Mouse (Mus musculus) cerebellum, adult 9-10 months (tissue): ENCODE measurements around the gene Gal3st3.
"Not testable (repeated sequence)": the region's sequence is repeated elsewhere in the genome, so short reads cannot be mapped to it uniquely, and the experiment has no call there.

Experiments
- DNase-seq: peaks from one replicate; pipeline ENCODE4 v3.0.0; 2022

Gal3st3 gene

DNA sequence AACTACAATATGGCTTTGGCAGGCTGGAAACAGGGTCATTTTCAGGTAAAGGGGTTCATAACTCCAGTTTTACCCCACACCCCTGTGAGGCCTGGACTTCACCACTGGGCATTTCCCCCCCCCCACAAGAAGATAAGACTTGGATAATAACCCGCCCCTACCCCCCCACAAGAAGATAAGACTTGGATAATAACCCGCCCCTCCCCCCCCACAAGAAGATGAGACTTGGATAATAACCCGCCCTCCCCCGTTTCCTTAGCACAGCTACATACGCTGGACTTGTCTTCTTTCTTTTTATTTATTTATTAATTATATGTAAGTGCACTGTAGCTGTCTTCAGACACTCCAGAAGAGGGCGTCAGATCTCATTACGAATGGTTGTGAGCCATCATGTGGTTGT is 10.9 kb downstream of the Gal3st3 start:
- no peak for DNase-seq

GRCm38 (mm10) chr19:5313189-5313588 is 15.1 kb downstream of the Gal3st3 start:
- DNase-seq, result no peak

DNA sequence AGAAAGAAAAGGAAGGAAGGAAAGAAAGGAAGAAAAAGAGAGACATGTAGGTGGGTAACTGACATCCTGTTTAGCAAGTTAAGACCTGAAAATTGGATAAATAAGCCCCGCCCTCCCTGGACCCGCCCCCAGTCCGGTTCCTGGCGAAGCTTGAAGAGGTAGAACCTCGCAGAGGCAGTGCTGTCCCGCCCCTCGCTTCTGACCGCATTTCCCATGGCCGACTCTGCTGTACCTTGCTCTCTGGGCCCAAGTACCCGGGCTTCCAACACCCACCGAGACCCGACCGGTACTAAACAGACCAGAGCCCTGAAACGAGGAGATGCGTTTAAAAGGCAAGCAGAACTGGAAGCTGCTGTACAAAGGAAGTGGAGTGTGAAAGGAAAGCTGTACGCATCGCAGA is 25.7 kb downstream of the Gal3st3 start:
- DNase-seq, result no peak

DNA sequence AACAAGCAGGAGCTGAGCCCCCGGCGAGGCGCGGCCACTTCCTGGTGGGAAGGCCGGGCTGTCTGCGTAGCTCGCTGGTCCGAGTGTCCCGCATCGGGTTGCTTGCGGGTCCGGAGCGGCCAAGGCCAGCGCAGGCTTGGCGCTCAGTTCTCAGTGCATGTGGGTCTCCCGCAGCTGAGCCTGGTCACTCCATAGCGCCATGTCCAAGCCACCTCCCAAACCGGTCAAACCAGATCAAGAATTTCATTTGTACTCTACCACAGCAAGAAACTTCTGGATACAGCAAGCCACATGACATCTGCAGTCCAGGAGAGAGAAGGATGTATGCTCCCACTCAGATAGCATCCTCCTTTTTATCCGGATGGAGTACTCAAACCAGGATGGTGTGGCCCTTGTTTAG is 29.8 kb downstream of the Gal3st3 start:
- DNase-seq, result no peak

- DNase-seq, result no peak
Observed at GRCm38 (mm10) chr19:5334741-5335140, 36.6 kb downstream of the Gal3st3 start.

DNA sequence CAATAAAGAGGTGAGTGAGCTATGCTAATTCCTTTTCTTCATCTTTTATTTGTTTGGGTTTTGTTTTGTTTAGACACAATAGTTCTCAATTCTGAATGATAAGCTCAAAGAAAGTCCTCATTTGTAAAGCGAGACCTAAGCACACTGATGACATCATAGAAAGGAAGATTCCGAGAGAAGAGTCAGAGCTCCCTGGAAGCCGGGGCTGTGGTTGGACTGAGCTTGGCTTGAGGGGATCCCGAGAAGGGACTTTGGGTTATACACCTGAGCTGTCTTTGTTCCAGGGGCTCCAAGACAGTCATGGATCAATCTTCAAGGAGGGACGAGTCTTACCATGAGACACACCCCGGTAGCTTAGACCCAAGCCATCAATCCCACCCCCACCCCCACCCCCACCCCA is 37.3 kb downstream of the Gal3st3 start, which contains the start of gene Catsper1:
Catsper1 (plus strand) TSS at position 301 of the 400 bp plus-strand sequence.
- no peak for DNase-seq

- peak; percentile 85 for DNase-seq
Observed at GRCm38 (mm10) chr19:5337975-5338374, 39.8 kb downstream of the Gal3st3 start.

DNA sequence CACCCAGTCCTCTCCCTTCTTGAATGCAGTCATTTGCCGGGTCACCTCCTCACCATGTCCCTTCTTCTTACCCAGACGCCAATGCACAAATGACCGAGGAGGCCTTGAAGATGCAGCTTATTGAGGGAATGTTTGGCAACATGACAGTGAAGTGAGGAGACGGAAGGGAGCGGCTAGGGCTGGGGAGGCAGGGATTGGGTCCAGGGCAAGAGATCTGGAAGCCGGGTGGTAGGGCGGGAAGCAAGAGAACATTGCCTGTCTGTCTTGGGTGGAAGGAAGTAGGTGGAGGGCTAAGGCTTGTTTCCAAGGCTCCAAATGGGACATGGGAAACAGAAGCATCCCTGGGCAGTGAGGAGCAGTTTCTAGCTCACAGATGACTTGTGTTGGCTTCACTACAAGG is 43.2 kb downstream of the Gal3st3 start:
- DNase-seq, result no peak

DNA sequence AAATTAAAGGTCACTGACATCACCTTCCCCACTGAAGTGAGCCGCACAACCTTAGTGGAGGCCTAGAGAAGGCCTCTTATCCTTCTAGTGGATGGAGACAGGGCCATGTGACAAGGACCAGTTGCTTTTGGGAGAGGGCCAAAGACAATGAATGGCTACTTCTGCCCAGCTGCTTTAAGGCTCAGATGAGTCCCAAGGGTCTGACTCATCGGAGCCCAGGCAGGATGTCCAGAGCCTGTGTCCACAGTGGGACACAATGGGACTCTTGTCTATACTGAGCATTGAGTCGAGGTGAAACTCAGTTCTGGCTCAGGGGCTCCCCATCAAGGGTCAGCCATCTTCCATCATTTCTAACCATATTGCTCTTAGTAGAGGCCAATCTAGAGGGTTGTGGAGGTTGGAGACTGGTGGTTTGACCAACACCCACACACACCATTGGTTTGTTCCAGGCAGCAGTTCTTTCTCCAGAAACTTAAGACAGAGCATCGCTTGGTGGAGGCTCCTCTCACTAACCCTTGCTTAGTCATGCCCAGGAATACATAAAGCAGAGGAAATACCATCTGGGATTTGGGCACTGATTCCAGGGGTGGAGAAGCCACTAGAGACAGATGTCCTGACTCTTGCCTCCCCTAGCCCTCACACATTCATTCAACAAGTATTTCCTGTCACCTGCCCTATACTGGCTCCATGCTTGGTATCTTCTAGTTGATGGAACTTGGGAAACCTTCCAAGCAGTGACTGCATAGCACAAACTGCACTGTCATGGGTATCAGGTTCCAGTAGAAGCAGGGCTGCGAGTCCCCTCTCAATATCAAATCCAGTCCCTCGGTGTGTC is 47.4 kb downstream of the Gal3st3 start:
- DNase-seq, result no peak

GRCm38 (mm10) chr19:5348064-5348463 is 49.9 kb downstream of the Gal3st3 start:
- no peak for DNase-seq

GRCm38 (mm10) chr19:5348526-5349501 is 50.7 kb downstream of the Gal3st3 start:
- peak; percentile 78 for DNase-seq

DNA sequence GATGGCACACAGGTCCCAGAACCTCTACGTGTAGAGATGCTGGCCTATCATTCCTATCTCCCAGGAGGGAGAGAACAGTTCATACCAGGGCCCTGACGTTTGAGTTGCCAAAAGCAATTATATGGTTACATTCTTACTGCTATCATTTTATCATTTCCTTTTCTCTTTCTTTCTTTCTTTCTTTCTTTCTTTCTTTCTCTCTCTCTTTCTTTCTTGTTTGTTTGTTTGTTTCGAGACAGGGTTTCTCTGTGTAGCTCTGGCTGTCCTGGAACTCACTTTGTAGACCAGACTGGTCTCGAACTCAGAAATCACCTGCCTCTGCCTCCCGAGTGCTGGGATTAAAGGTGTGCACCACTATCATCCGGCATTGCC is 51.4 kb downstream of the Gal3st3 start, which contains the start of gene Cst6:
Cst6 (minus strand) TSS at position 73 of the 372 bp plus-strand sequence.
- not testable (repeated sequence) for DNase-seq

DNA sequence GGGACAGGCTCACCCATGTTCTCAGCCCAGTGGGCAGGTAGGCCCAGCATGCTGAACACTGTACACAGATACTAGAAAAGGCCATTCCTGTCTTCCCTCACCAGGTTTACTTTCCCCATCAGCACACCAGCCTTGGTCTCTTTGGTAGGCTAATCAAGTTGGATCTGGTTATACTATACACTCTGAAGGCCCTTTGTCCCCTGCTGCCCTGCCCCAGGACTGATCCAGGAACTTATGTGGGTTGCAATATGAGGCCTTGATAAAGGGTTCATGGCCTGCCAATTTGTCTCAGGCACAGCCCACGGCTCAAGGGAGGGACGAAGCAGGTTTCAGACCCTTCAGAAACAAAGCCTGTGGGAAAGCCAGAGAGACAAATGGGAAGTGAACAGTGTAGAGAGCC is 55.5 kb downstream of the Gal3st3 start:
- no peak for DNase-seq

DNA sequence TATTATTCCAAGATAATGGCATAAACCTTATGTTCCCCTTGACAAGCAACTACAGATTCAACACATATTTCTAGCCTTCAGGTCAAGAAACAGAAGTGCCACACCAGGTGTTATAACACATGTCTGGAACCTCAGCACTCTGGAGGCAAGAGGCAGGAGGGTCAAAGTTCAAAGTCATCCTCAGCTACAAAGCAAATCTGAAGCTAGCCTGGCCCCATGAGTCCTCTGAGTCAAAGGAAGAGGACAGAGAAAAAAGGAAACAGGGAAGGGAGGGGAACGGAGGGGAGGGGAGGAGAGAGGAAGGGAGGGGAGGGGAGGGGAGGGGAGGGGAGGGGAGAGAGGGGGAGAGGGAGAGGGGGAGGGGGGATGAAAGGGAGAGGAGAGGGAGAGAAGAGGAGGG is 57.9 kb downstream of the Gal3st3 start:
- DNase-seq, result no peak
